Mouse (Mus musculus) testis, adult 2 months (tissue): ENCODE measurements around the gene Gria1. TPM values are rescaled to one million over a fixed set of nuclear protein-coding genes. Genes with fewer than 3 reads are reported as not detected.

ENCODE experiments used
- H3K27ac ChIP-seq: fragments of 200-500 bp; 2 replicates; pipeline ENCODE4 v1.5.1; 2012; ENCODE audit warnings: low read depth, low read length; ENCODE audit not compliant: control insufficient read depth, insufficient read depth
- H3K27me3 ChIP-seq: fragments of 200-500 bp; 2 replicates; pipeline ENCODE4 v1.6.1; 2012; ENCODE audit warnings: mild to moderate bottlenecking, low read length, moderate library complexity; ENCODE audit not compliant: control insufficient read depth, insufficient read depth
- H3K36me3 ChIP-seq: fragments of 200-500 bp; 2 replicates; pipeline ENCODE4 v1.6.1; 2012; ENCODE audit warnings: mild to moderate bottlenecking, low read length; ENCODE audit not compliant: control insufficient read depth, insufficient read depth
- H3K4me1 ChIP-seq: fragments of 200-500 bp; 2 replicates; pipeline ENCODE4 v1.6.1; 2012; ENCODE audit warnings: low read length; ENCODE audit not compliant: control insufficient read depth, insufficient read depth
- H3K4me3 ChIP-seq: fragments of 200-500 bp; 2 replicates; pipeline ENCODE4 v1.5.1; 2012; ENCODE audit warnings: low read depth, mild to moderate bottlenecking, low read length, moderate library complexity, mixed read lengths; ENCODE audit not compliant: control insufficient read depth
- CTCF ChIP-seq: fragments of 200-500 bp; IDR thresholded peaks from 2 replicates; pipeline ENCODE4 v1.5.1; 2012; ENCODE audit warnings: low read depth, mild to moderate bottlenecking, inconsistent platforms, low read length, moderate library complexity; ENCODE audit not compliant: control insufficient read depth, insufficient read depth, insufficient replicate concordance
- POLR2A ChIP-seq: fragments of 200-500 bp; IDR thresholded peaks from 2 replicates; pipeline ENCODE4 v1.6.1; 2012; ENCODE audit warnings: low read depth, mild to moderate bottlenecking, inconsistent platforms, low read length, moderate library complexity; ENCODE audit not compliant: control insufficient read depth
- polyA plus RNA-seq: library from polyadenylated mRNA; depleted of rRNA; stranded (reverse); fragments of >200 nt; gene quantifications from 2 replicates; pipeline ENCODE4 v1.2.3, GENCODE M21; 2012

Gene Gria1
- polyA plus RNA-seq, 1 experiment = 0.31 TPM

- H3K27ac ChIP-seq = no peak overlapping the region
- TF ChIP-seq POLR2A = no peak
- TF ChIP-seq CTCF = no peak
These were observed 5.8 kb upstream of the Gria1 start for GRCm38 (mm10) chr11:57005341-57005740.

DNA sequence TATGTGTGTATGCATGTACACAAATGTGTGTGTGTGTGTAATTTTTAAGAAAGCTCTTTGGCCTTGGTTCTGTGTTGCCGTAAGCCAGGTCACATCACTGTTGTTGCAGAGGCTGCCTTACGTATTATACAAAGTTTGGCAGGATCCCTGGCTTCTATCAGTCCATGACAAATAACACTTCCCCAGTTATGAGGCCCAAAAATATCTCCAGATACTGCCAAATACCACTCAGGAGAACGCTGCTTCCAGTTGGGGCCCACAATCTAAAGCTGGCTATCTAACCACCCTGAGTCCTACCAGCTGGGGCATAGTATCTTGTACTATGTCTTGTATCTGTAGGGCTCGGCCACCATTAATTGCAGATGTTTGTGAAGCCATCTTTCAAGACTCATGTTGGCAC lies 3.4 kb upstream of the Gria1 start:
- Histone ChIP-seq H3K36me3 (no peaks in the 10 kb centered on the region), H3K27me3 (no peaks in the 10 kb centered on the region), H3K4me3 (no peak overlapping the region), H3K4me1 (no peaks in the 10 kb centered on the region), H3K27ac (no peak overlapping the region)
- TF ChIP-seq CTCF = no peak
- TF ChIP-seq POLR2A = no peak

More at GRCm38 (mm10) chr11:57005341-57005740, 5.8 kb upstream of the Gria1 start:
- H3K4me3 ChIP-seq = no peak overlapping the region
- H3K27me3 ChIP-seq = no peaks in the 10 kb centered on the region
- H3K4me1 ChIP-seq = no peaks in the 10 kb centered on the region
- no peaks in the 10 kb centered on the region for H3K36me3 ChIP-seq

GRCm38 (mm10) chr11:57010611-57011010 lies 576 bp upstream of the Gria1 start:
- TF ChIP-seq CTCF (no peak), POLR2A (no peak)
- Histone ChIP-seq H3K36me3 (no peaks in the 10 kb centered on the region), H3K4me3 (no peak overlapping the region), H3K27ac (no peak overlapping the region), H3K27me3 (no peaks in the 10 kb centered on the region), H3K4me1 (no peaks in the 10 kb centered on the region)

- TF ChIP-seq CTCF = no peak
- TF ChIP-seq POLR2A = no peak
- Histone ChIP-seq H3K4me1 (no peaks in the 10 kb centered on the region), H3K27me3 (no peaks in the 10 kb centered on the region), H3K36me3 (no peaks in the 10 kb centered on the region), H3K4me3 (no peak overlapping the region), H3K27ac (no peak overlapping the region)
These were observed 478 bp downstream of the Gria1 start for GRCm38 (mm10) chr11:57011691-57012039.

DNA sequence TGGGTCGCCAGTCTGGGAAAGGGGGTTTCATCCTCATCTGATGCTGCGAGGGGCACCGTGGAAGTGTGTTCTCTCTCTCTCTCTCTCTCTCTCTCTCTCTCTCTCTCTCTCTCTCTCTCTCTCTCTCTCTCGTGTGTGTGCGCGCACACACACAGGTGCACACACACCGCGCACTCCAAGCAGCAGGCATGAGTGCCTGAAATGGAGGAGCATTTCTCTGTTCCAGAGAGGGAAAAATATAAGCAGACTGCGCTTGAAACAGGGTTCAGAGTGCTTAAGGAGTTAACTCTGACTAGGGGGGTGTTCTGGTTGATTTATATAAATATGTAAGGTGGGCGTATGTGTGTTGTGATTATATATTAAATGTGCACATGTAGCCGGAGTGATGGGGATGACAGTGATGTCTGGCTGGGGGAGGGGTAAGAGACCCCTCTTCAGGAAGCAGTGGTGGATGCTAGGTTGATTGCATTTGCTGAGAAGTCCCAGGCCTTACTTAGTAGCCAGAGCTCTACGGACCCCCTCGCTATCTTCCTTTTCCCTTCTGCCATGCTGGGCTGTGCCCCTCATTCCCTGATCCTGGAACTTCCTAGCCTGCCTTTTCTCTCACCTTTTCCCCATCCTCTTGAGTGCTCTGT lies 1.2 kb downstream of the Gria1 start:
- Histone ChIP-seq H3K36me3 (no peaks in the 10 kb centered on the region), H3K4me3 (no peak overlapping the region), H3K27me3 (no peaks in the 10 kb centered on the region), H3K4me1 (no peaks in the 10 kb centered on the region), H3K27ac (no peak overlapping the region)
- TF ChIP-seq CTCF (no peak), POLR2A (no peak)

GRCm38 (mm10) chr11:57013464-57014190 lies 2.4 kb downstream of the Gria1 start:
- Histone ChIP-seq H3K27ac (no peak overlapping the region), H3K27me3 (no peaks in the 10 kb centered on the region), H3K36me3 (no peaks in the 10 kb centered on the region), H3K4me1 (no peaks in the 10 kb centered on the region), H3K4me3 (no peak overlapping the region)
- TF ChIP-seq POLR2A (no peak), CTCF (no peak)

DNA sequence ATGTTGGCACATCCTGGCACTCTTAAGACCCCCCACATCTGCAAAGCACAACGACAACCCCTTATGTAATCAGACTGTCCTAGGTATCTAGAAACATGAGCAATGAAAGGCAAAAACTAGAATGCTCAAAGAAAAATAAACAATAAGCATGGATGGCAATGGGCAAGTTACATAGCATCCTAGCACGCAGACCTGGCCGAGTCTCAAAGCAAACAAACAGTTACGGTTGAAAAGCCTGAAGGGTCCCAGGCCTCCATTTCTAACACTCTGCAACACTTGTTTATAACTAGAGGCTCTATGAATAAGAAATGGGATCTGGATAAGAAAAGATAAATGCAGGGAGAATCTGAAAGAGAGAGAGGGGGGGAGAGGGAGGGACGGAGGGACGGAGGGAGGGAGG lies 3.2 kb downstream of the Gria1 start:
- no peaks in the 10 kb centered on the region for H3K36me3 ChIP-seq
- TF ChIP-seq POLR2A (no peak), CTCF (no peak)
- no peak overlapping the region for H3K4me3 ChIP-seq
- no peaks in the 10 kb centered on the region for H3K27me3 ChIP-seq
- no peaks in the 10 kb centered on the region for H3K4me1 ChIP-seq
- no peak overlapping the region for H3K27ac ChIP-seq
